Mouse (Mus musculus) MEL (cell line): ENCODE measurements around the gene Arl4a. TPM values are rescaled to one million over a fixed set of nuclear protein-coding genes. Genes with fewer than 3 reads are reported as not detected.

Source experiments
- DNase-seq: peaks from one replicate; pipeline ENCODE4 v3.0.0; 2011; ENCODE audit warnings: low read depth, low spot score
- H3K27ac ChIP-seq: 2 replicates; pipeline ENCODE4 v1.5.1; 2012; ENCODE audit warnings: low read depth, mild to moderate bottlenecking, control low read depth, low read length, moderate library complexity; ENCODE audit not compliant: control insufficient read depth
- H3K27me3 ChIP-seq, 2 experiments: fragments of 150-350 bp in 1 of 2; sonication (generic) in 1 of 2; 2 replicates each; pipeline ENCODE4 v1.6.1; 2012; ENCODE audit warnings: low read length in 2 of 2, mild to moderate bottlenecking in 2 of 2, improper control_type of control experiment in 1 of 2, moderate library complexity in 1 of 2; ENCODE audit not compliant: insufficient read depth in 2 of 2, control insufficient read depth in 1 of 2
- H3K36me3 ChIP-seq, 2 experiments: 2 replicates each; pipeline ENCODE4 v1.6.1; 2012 to 2014; ENCODE audit warnings: low read length in 2 of 2, improper control_type of control experiment in 1 of 2, inconsistent platforms in 1 of 2, mild to moderate bottlenecking in 1 of 2; ENCODE audit not compliant: insufficient read depth in 2 of 2, control insufficient read depth in 1 of 2
- H3K4me1 ChIP-seq, 2 experiments: fragments of 150-350 bp in 1 of 2; sonication (generic) in 1 of 2; 2 replicates each; pipeline ENCODE4 v1.6.1; 2012; ENCODE audit warnings: low read length in 2 of 2, improper control_type of control experiment in 1 of 2, mild to moderate bottlenecking in 1 of 2; ENCODE audit not compliant: insufficient read depth in 2 of 2, control insufficient read depth in 1 of 2
- H3K4me3 ChIP-seq, 2 experiments: fragments of 150-350 bp in 1 of 2; sonication (generic) in 1 of 2; 2 replicates each; pipeline ENCODE4 v1.5.1; 2012; ENCODE audit warnings: low read depth in 2 of 2, low read length in 2 of 2, mild to moderate bottlenecking in 2 of 2, moderate library complexity in 2 of 2, control low read depth in 1 of 2, improper control_type of control experiment in 1 of 2; ENCODE audit not compliant: control insufficient read depth in 1 of 2, insufficient read depth in 1 of 2
- H3K79me2 ChIP-seq: 2 replicates; pipeline ENCODE4 v1.6.1; 2012; ENCODE audit warnings: mild to moderate bottlenecking, low read length, moderate library complexity; ENCODE audit not compliant: control insufficient read depth, poor library complexity, insufficient read depth
- H3K9ac ChIP-seq: 2 replicates; pipeline ENCODE4 v1.6.1; 2012; ENCODE audit warnings: low read depth, mild to moderate bottlenecking, control low read depth, low read length, moderate library complexity; ENCODE audit not compliant: control insufficient read depth, poor library complexity, severe bottlenecking
- H3K9me3 ChIP-seq: fragments of 150-350 bp; sonication (generic); replicated peaks from 2 replicates; pipeline ENCODE4 v1.6.1; 2012; ENCODE audit warnings: mild to moderate bottlenecking, low read length, improper control_type of control experiment, moderate library complexity; ENCODE audit not compliant: insufficient read depth
- CTCF ChIP-seq, 3 experiments: IDR thresholded peaks in 2 of 3; conservative IDR thresholded peaks in 1 of 3; 2 replicates each; pipeline ENCODE4 v1.5.1; 2011 to 2012; ENCODE audit warnings: low read length in 3 of 3, low read depth in 2 of 3, mild to moderate bottlenecking in 2 of 3, improper control_type of control experiment in 1 of 3, inconsistent platforms in 1 of 3, mixed read lengths in 1 of 3, moderate library complexity in 1 of 3; ENCODE audit not compliant: control insufficient read depth in 1 of 3, insufficient read depth in 1 of 3, poor library complexity in 1 of 3, severe bottlenecking in 1 of 3
- GABPA ChIP-seq: IDR thresholded peaks from 2 replicates; pipeline ENCODE4 v1.6.1; 2012; ENCODE audit warnings: low read depth, mild to moderate bottlenecking, inconsistent platforms, low read length, improper control_type of control experiment, moderate library complexity
- GATA1 ChIP-seq: IDR thresholded peaks from 2 replicates; pipeline ENCODE4 v1.6.1; 2011; ENCODE audit warnings: low read depth, low read length, improper control_type of control experiment
- MAZ ChIP-seq: IDR thresholded peaks from 2 replicates; pipeline ENCODE4 v1.6.1; 2012; ENCODE audit warnings: low read depth, mild to moderate bottlenecking, inconsistent platforms, low read length, improper control_type of control experiment
- RAD21 ChIP-seq: IDR thresholded peaks from 2 replicates; pipeline ENCODE4 v1.6.1; 2011; ENCODE audit warnings: mild to moderate bottlenecking, low read depth, low read length, improper control_type of control experiment
- RCOR1 ChIP-seq: IDR thresholded peaks from 2 replicates; pipeline ENCODE4 v1.6.1; 2012; ENCODE audit warnings: low read depth, mild to moderate bottlenecking, inconsistent platforms, low read length, improper control_type of control experiment
- SIN3A ChIP-seq: IDR thresholded peaks from 2 replicates; pipeline ENCODE4 v1.6.1; 2012; ENCODE audit warnings: low read length, improper control_type of control experiment, inconsistent platforms
- SMC3 ChIP-seq: IDR thresholded peaks from 2 replicates; pipeline ENCODE4 v1.6.1; 2011; ENCODE audit warnings: low read depth, low read length, improper control_type of control experiment
- TAL1 ChIP-seq: IDR thresholded peaks from 2 replicates; pipeline ENCODE4 v1.6.1; 2012; ENCODE audit warnings: mild to moderate bottlenecking, inconsistent platforms, low read length, moderate library complexity, mixed read lengths
- TCF12 ChIP-seq: IDR thresholded peaks from 2 replicates; pipeline ENCODE4 v1.6.1; 2014; ENCODE audit warnings: low read depth, mild to moderate bottlenecking, inconsistent platforms, low read length, improper control_type of control experiment, moderate library complexity
- USF2 ChIP-seq, 2 experiments: IDR thresholded peaks; 2 replicates each; pipeline ENCODE4 v1.6.1; 2011 to 2012; ENCODE audit warnings: improper control_type of control experiment in 2 of 2, low read length in 2 of 2, borderline replicate concordance in 1 of 2, inconsistent platforms in 1 of 2, low read depth in 1 of 2, mild to moderate bottlenecking in 1 of 2; ENCODE audit not compliant: insufficient read depth in 1 of 2
- ZC3H11A ChIP-seq: IDR thresholded peaks from 2 replicates; pipeline ENCODE4 v1.6.1; 2012; ENCODE audit warnings: low read depth, mild to moderate bottlenecking, inconsistent platforms, low read length, improper control_type of control experiment
- ZNF384 ChIP-seq: IDR thresholded peaks from 2 replicates; pipeline ENCODE4 v1.6.1; 2012; ENCODE audit warnings: low read depth, mild to moderate bottlenecking, inconsistent platforms, low read length, improper control_type of control experiment
- polyA plus RNA-seq, 2 experiments: library from polyadenylated mRNA; stranded (reverse) in 1 of 2; unstranded in 1 of 2; fragments of >175 nt in 1 of 2; fragments of >200 nt in 1 of 2; gene quantifications; 2 replicates each; pipeline versions ENCODE4 v1.2.1 to v1.2.4; 2012; ENCODE audit warnings: low replicate concordance in 2 of 2, low read depth in 1 of 2; ENCODE audit not compliant: insufficient read length in 2 of 2, insufficient read depth in 1 of 2, missing spikeins in 1 of 2
- total RNA-seq: library from RNA; depleted of rRNA; stranded (reverse); fragments of 300-350 nt; gene quantifications from 2 replicates; pipeline ENCODE4 v1.2.3, GENCODE M21; 2012

The Arl4a gene
- total and polyA plus RNA-seq, 3 experiments = 25.6 to 26.9 TPM; not detected in 1

GRCm38 (mm10) chr12:40047024-40047423, 9.2 kb upstream of the Arl4a start:
- H3K79me2 ChIP-seq = no peaks in the 10 kb centered on the region
- no peaks in the 10 kb centered on the region for H3K4me1 ChIP-seq
- H3K4me3 ChIP-seq = no peak overlapping the region
- no peak overlapping the region for H3K27ac ChIP-seq
- no peak for DNase-seq
- no peaks in the 10 kb centered on the region for H3K36me3 ChIP-seq
- no peak for TF ChIP-seq USF2 (IDR thresholded peaks at IDR 0.05; ENCODE audit: borderline replicate concordance in 1 of 2, insufficient read depth in 1 of 2, low read depth in 1 of 2, low read length in 2 of 2)
- TF ChIP-seq TCF12 = no peak
- no peak for TF ChIP-seq ZNF384
- no peak overlapping the region for H3K9ac ChIP-seq
- peaks cover 0 to 2% of the 10 kb centered on the region in 2 experiments; a peak in 2 of 4 replicates for H3K27me3 ChIP-seq
- H3K9me3 ChIP-seq = no peaks in the 10 kb centered on the region

DNA sequence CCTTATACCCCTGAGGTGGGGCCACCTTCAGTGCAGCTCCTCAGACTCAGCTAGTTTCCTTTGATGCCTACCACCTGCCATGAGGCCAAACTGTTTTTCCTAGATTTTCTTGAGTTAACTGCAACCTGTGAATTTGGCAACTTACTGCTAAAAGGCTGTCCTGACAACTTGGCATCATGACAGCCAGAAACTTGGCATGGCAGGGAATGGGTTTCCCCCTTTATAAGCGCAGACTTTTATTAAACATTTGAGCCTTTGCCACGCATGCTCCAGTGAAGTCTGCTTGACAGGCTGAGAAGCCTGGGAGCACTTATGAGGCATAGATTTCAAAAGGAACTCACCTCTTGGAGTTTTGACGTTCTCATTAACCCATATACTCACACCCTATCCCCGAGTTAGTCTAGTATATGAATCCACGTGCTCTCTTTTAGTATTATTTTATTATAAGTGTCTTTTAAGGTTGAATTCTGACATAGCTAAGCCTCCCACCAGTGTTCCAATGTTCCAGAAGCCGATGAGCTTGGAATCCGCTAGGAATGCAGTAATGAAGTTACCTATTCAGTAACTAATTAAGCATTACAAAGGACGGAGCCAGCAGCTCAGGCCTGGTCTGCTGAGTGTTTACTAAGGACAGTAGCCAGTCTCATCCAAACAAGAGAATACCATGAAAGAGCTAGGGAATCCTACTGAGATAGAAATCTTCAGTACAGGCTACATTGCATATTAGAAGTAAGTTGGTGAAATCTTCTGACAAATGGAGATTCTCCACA, 6.2 kb upstream of the Arl4a start:
- H3K36me3 ChIP-seq = peaks cover 0 to 2% of the 10 kb centered on the region in 2 experiments; a peak in 1 of 4 replicates

DNA sequence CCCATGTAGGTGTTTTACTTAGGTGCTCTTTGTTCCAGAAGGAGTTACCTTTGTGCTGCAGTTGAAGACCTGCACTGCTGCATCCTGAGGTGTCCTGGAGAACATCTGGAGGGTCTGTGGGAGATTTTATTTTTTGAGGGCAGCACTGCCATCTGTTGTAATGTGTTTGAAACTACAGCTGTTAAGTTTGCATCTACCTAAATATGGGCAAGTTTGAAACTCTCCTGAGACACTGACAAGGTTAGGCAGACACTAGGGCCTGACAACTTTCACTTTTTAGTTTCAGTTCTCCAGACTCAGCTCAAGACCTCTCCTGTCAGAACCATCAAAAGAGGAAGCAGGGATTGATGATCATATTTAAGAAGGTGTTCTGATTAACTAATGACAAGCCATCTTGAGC, 2.2 kb upstream of the Arl4a start:
- Histone ChIP-seq H3K79me2 (peaks cover 16% of the 10 kb centered on the region), H3K9ac (no peak overlapping the region), H3K4me1 (no peaks in the 10 kb centered on the region; a peak in 1 of 4 replicates), H3K27me3 (no peaks in the 10 kb centered on the region; a peak in 1 of 4 replicates), H3K27ac (no peak overlapping the region), H3K9me3 (no peaks in the 10 kb centered on the region)
- DNase-seq = peak; percentile 76
- TF ChIP-seq ZC3H11A = peak; percentile 95
- TF ChIP-seq GATA1 = no peak
- no peak for TF ChIP-seq RCOR1
- peak; percentile 92 for TF ChIP-seq RAD21
- peak; percentile 91 for TF ChIP-seq SMC3
- TF ChIP-seq CTCF (IDR thresholded peaks at IDR 0.05 in 2 of 3, conservative IDR thresholded peaks at IDR 0.05 in 1 of 3; ENCODE audit: control insufficient read depth in 1 of 3, insufficient read depth in 1 of 3, low read depth in 2 of 3, low read length in 3 of 3, poor library complexity in 1 of 3, severe bottlenecking in 1 of 3) = peak in 2 of 3 experiments; percentile 39 to 81; a peak in 4 of 6 replicates
- no peak for TF ChIP-seq MAZ
- no peak for TF ChIP-seq TAL1
- 0 out of 2 replicates have a peak, but pooled peaks have one; percentile 43 for TF ChIP-seq SIN3A
- TF ChIP-seq, all 39 proteins: peak for 5
- Histone ChIP-seq H3K4me3 (no peak overlapping the region), H3K36me3 (peaks cover 0 to 2% of the 10 kb centered on the region in 2 experiments; a peak in 1 of 4 replicates)

More for the DNA sequence above, 6.2 kb upstream of the Arl4a start:
- no peak overlapping the region for H3K4me3 ChIP-seq
- no peaks in the 10 kb centered on the region for H3K9me3 ChIP-seq
- DNase-seq = no peak
- no peaks in the 10 kb centered on the region; a peak in 2 of 4 replicates for H3K27me3 ChIP-seq
- H3K79me2 ChIP-seq = no peaks in the 10 kb centered on the region
- H3K4me1 ChIP-seq = no peaks in the 10 kb centered on the region; a peak in 1 of 4 replicates
- TF ChIP-seq MAZ (no peak), SIN3A (no peak), TCF12 (no peak), SMC3 (no peak), GABPA (no peak)
- no peak overlapping the region for H3K9ac ChIP-seq
- no peak overlapping the region for H3K27ac ChIP-seq
